Mouse (Mus musculus): ENCODE measurements around the gene Olfr654.

DNA sequence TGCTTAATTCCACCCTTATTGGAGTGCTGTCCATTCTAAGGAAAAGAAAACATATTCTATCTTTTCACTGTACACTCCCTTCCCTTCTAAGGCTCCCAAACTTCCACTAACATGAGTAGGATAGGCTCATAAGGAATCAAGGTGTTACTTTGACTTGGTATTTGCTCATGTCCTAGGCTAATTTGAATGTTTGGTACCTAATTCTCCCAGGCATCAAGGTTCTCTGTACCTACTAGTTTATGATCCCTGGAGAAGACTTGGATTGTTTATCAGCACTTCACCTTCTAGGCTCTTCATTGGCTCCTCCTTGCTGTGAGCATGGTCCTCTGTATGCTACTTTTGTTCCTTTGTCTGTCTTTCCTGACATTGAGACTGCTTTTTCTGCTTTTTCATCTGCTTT is 26.2 kb upstream of the Olfr654 start, which contains the start of gene Olfr652:
- no peak for TF ChIP-seq REST (IDR thresholded peaks at IDR 0.05; ENCODE audit: insufficient read depth, insufficient read length)
- TF ChIP-seq POLR2A (IDR thresholded peaks at IDR 0.05; ENCODE audit: insufficient read length, low read depth) = no peak
- TF ChIP-seq CEBPB (IDR thresholded peaks at IDR 0.05; ENCODE audit: insufficient read depth, poor library complexity, severe bottlenecking) = no peak
- TF ChIP-seq MAX (IDR thresholded peaks at IDR 0.05; ENCODE audit: low read depth) = no peak
- TF ChIP-seq TCF3 (IDR thresholded peaks at IDR 0.05; ENCODE audit: insufficient read length, low read depth) = no peak
- no peak for TF ChIP-seq USF1 (IDR thresholded peaks at IDR 0.05; ENCODE audit: low read depth)
- no peak for TF ChIP-seq MYOG (IDR thresholded peaks at IDR 0.05; ENCODE audit: control insufficient read depth in 1 of 3, insufficient read depth in 1 of 3, insufficient read length in 2 of 3, low read depth in 2 of 3)
- TF ChIP-seq POLR2AphosphoS2 (IDR thresholded peaks at IDR 0.05; ENCODE audit: insufficient read length, low read depth) = no peak
- TF ChIP-seq E2F4 (IDR thresholded peaks at IDR 0.05; ENCODE audit: insufficient read depth) = no peak

Data from myocyte (in vitro differentiated cells).